Mouse (Mus musculus) megakaryocyte, embryonic 14.5 days (primary cell): ENCODE measurements around the gene Grik1.

Experiments used
- FLI1 ChIP-seq: IDR thresholded peaks from 2 replicates; pipeline ENCODE4 v1.6.1; 2012; ENCODE audit warnings: low read length, inconsistent platforms, mixed read lengths
- GATA1 ChIP-seq: IDR thresholded peaks from 3 replicates; pipeline ENCODE4 v1.6.1; 2012; ENCODE audit warnings: mixed read lengths, low read length, inconsistent platforms, borderline replicate concordance

GRCm38 (mm10) chr16:88289421-88290081, 514 bp downstream of the Grik1 start:
- TF ChIP-seq GATA1 = no peak
- TF ChIP-seq FLI1 = no peak
